Mouse (Mus musculus): ENCODE measurements around the gene Golga3.
A peak's percentile ranks its signal among the peaks of the same experiment; 100 is the strongest.

Golga3 gene

DNA sequence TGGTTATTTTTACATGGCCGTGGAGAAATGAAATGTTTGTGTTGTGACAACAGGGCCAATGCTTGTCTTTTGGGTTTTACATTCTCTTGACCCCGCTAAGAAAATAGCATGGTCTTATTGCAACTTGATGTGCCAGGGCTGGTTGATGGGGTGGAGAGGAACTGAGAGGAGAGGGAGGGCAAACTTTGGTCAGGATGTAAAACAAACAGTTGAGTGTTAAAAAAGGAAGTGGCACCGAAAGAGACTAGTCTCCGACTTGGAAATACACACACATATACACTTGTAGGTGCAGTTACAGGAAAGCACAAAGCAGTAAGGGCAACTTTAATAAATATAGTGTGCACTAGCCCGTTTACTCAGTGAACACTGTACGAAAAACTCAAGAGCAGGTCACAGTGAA is 55.8 kb downstream of the Golga3 start:
- DNase-seq: no peak

DNA sequence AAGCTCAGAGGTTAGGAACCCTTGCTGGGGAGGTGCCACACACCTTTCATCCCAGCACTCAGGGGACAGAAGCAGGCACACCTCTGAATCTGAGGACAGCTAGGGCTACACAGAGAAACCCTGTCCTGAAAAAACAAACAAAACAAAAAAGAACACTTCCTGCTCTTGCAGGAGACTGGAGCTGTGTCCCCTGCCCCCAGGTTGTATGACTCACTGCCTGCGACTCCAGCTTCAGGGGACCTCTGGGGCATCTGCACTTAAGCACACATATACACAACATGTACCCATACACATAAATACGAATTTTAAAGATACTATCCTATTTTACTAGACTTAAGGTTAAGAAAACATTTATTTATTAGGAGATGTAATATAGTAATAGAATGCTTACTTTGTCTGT is 67.6 kb downstream of the Golga3 start:
- no peak for DNase-seq

DNA sequence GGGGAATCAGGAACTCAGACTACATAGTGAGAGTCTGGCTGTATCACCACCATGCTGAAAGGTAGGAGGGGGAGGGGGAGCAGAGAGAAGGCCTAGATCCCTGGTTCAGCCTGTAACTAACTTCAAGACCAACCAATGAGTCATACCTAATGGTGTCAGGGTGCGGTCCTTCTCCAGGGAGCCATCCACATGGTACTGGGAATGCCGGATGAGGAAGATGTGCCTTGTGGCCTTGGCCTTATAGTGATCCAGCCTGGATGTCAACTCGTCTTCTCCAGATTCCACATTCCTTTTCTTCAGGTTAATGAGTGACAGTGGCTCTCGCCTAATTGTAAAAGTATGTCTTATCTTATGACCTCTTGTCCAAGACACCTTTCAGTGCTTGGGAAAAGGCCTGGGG is 90.4 kb downstream of the Golga3 start:
- no peak for DNase-seq

DNA sequence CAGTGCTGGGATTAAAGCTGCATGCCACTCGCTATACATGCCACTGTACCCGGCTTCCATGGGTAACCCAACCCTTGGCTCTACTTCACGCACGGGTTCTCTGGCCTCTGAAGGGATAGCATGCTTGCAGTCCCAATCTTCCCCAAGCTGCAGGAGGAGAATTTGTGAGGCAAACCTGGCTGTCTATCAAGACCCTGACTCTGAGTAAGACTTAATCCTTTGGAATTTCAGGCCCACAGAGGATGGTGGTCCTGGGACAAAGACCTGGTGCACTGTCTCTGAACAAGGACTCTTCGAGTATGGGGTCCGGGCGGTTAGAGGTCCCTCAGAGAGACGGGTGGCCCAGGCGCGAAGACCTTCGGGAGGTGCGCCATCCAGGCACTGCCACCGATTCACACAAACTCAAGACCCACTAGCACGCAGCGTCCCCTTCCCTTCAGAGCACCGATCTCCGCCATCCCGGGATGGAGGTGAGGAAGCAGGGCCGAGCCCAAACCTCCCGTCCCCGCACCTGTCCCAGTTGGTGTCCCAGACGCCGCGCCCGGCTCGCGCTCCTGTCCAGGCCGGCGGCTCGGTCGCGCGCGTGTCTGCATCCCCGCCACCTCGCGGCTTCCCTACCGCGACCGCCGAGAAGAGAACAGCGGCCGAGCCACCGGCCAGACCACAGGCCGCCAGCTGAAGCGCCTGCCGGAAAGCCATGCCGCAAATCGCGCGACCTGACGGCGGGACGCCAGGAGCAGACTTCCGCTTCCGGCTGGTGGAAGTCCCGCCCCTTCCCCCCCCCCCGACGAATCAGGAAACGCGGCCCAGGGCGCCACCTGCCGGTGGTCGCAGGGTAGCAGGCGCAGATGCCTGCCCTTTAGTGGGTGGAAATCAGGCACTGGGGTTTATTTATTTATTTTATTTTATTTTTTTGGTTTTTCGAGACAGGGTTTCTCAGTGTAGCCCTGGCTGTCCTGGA is 92.9 kb downstream of the Golga3 start, which contains the start of gene Pgam5:
Gene Pgam5, minus strand, starts transcription at position 773 of the 961 bp plus-strand sequence.
- DNase-seq: peak; percentile 86

DNA sequence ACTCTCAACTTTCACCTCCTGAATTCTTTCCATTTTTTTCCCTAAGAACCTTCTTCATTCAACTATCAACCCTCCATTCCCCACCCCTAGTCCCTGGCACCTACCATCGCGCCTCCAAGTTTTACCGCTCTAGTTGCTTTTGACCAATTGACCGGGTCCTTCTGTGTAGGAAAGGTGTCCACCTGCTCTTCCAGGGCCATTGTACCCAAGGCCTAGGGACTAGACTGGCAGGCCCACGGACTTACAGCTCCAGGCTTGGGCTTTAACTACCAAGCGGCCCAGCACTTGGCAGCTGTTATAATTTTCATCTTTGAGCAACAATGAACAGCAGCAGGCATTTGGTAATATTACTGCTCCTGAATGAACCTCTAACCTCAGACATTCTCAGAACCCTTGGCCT is 93.7 kb downstream of the Golga3 start:
- DNase-seq: no peak

DNA sequence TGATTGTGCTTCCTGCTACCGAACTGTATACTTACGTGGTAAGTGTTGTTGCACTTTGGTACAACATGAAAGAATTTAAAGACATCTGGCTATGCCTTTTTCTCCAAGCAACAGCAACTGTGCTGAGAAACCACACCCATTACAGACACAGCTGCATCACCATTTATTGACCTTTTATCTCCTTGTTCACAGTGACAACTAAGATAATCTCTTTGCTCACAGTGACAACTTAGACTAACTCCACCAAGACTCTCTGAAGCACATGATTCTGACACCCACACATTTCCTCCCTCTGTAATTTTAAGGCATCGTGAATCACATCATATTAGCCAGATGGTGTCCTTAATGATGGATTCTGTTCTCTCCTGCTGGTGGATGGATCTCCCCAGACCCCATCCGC is 97.6 kb downstream of the Golga3 start:
- DNase-seq: no peak

DNA sequence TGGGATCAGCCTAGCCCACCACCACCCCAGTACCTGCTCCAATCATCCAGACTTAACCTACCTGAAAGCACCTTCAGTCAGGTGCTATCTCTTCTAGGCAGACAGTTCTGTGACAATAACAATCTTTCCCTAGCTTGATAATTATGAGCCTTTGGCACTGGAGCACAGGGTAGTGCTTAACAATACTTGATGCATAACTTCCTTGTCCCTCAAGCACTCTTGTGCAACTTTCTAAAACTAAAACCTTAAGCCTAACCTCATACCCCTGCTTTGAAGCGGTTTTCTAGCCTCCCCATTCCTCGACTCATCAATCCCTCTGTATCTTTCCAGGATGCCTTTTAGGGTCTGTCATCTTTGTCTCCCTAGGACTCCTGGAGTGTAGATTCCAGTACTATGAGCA is 98.3 kb downstream of the Golga3 start:
- DNase-seq: no peak

All from cerebellum, adult 11 months (tissue).